Mouse (Mus musculus) gastrocnemius, adult 2 months (tissue): Measurements from ENCODE around the gene Acox3. TPM values are rescaled to one million over a fixed set of nuclear protein-coding genes. Genes with fewer than 3 reads are reported as not detected.

ENCODE experiments used
- DNase-seq: peaks from one replicate; pipeline ENCODE4 v3.0.0; 2022
- H3K27ac ChIP-seq: fragments of 200-600 bp; 2 replicates; pipeline ENCODE4 v1.8.1; 2022; ENCODE audit warnings: mild to moderate bottlenecking
- H3K4me3 ChIP-seq: fragments of 200-600 bp; 2 replicates; pipeline ENCODE4 v1.8.1; 2022; ENCODE audit warnings: mild to moderate bottlenecking, moderate library complexity
- CTCF ChIP-seq: fragments of 200-600 bp; IDR thresholded peaks from 2 replicates; pipeline ENCODE4 v1.8.1; 2022; ENCODE audit warnings: antibody characterized with exemption, mild to moderate bottlenecking, moderate library complexity
- intact Hi-C: fragments of 180-260 bp; cut with DNase I; formaldehyde crosslinking; loops from one replicate; pipeline ENCODE4 v1.15.1; 2025
- long read RNA-seq, 2 experiments: library from polyadenylated mRNA; stranded (forward); transcript quantifications; one replicate each; pipeline ENCODE4 v2.0.0; 2021
- total RNA-seq, 2 experiments: library from RNA; stranded (reverse); gene quantifications; 2 replicates each; pipeline ENCODE4 v1.2.3; 2021

Acox3 gene
- total RNA-seq: 10 to 100 TPM; 15.4 to 18.0 TPM
- long read RNA-seq, experiment 1, partial matches to known transcripts: 2 of 16 reads
- long read RNA-seq, experiment 1, other reads (novel, unspliced or antisense): 11 of 16 reads
- long read RNA-seq, experiment 2, transcript Acox3-202 (19 exons, 3,976 nt): major isoform, 10 of 26 reads
- long read RNA-seq, experiment 2, partial matches to known transcripts: 4 of 26 reads
- long read RNA-seq, experiment 2, other reads (novel, unspliced or antisense): 10 of 26 reads

- intact Hi-C loops: no loop called here
- peak within 1 kb of the TSS; percentile 95 for H3K4me3 ChIP-seq
- H3K27ac ChIP-seq: peak within 1 kb of the TSS; percentile 91
- TF ChIP-seq CTCF: no peak
- DNase-seq: peak; percentile 98
Observed at GRCm38 (mm10) chr5:35582445-35583220, at the start of gene Acox3. TSS of gene Acox3 (plus strand) at chr5:35583040.

- no peak for DNase-seq
- Histone ChIP-seq H3K27ac (no peak overlapping the region), H3K4me3 (no peak overlapping the region)
- intact Hi-C loops: no loop called here
- peak; percentile 48 for TF ChIP-seq CTCF
Observed at GRCm38 (mm10) chr5:35536271-35536670, 46.6 kb upstream of the Acox3 start.

DNA sequence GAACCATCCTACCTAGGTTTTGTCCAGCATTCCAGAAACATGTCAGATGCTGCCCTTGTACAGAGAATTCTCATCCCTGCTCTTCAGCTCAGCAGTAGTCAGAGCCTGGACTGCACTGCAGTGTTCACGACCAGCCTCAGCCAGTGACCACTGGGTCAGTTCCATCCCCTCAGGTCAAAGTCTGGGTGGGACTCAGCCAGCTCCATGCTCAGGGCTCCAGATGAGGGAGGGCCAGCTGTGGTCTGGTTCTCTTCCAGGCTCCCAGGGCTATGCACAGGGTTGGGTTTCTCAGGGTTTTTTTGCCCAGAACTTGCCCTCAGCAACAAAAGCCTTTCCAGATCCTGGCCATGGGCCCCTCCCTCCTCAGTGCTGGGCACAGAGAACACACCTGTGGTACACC is 45.4 kb upstream of the Acox3 start:
- no peak for TF ChIP-seq CTCF
- DNase-seq: no peak
- no peak overlapping the region for H3K27ac ChIP-seq
- H3K4me3 ChIP-seq: no peak overlapping the region
- intact Hi-C loops: no loop called here

GRCm38 (mm10) chr5:35538022-35538421 is 44.8 kb upstream of the Acox3 start:
- peak; percentile 40 for DNase-seq
- TF ChIP-seq CTCF: no peak
- intact Hi-C loops: no loop called here
- H3K27ac ChIP-seq: no peak overlapping the region
- H3K4me3 ChIP-seq: no peak overlapping the region

DNA sequence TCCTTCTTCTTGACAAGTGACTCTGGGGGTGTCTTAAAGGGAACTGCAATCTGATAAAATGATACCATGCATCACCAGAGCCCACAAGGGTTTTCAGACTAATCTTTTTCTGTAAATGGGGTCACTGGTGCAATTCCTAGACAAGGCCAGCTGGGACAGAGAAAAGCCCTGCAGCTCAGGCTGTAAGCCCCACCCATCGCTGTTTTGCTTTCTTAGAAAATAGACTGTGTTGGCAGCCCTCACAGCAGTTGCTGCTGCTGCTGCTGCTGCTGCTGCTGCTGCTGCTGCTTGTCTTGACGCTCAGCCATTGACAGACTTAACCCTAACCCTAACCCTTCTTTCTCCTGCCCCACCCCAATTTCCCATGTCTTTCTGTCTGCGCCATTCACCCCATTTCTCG is 43.3 kb upstream of the Acox3 start:
- DNase-seq: no peak
- intact Hi-C loops: no loop called here
- no peak overlapping the region for H3K27ac ChIP-seq
- H3K4me3 ChIP-seq: no peak overlapping the region
- TF ChIP-seq CTCF: no peak

DNA sequence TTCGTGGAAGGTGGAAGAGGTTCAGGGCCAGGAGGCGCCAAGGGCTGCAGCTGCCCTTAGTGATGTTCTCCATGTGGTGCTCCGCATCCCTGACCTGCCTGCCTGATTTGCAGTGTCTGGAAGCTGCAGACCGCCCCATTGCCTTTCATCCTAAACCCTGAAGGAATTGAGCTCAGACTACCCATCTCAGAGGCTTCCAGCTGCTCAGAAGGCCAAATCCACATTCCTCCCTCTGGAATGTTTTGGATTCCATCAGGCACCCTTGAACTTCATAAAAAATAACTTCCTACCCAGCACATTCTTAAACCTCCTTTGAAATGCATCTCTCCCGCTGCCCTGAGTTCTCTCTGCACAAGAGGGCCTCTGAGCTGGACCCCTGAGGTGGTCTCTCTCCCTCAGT is 42.3 kb upstream of the Acox3 start:
- Histone ChIP-seq H3K27ac (no peak overlapping the region), H3K4me3 (no peak overlapping the region)
- DNase-seq: no peak
- no peak for TF ChIP-seq CTCF
- intact Hi-C loops: no loop called here

DNA sequence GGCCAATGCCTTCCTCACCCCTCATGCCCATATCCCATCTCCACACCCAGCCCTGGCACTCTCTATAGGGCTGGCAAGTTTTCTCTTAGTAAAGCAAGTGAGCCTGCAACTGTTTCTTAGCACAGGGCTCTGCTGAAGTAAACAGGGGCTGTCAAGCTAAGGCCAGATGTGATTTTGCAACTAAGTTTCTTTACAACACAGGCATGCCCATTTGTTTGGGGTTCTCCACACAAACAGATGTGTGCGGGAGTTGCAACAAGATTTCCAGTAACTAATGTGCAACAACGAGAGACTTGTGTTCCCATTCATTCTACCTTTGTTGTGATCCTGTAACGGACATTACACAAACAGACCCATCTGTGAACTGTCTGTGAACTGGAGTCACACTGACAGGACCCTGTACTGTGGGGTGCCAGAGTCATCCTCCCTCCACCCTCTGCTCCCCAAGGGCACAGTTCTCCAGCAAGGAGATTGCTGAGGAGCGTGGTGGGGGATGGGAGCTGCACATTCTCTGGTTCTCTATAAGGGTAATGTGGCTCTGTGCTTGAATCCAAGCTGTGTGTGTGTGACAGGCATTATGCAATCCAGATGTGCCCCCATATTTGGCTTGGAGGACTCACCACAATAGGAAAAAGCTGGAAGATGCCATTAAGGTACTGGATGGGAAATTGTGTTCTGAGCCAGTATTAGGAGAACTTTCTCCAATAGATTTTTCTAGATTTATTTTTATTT is 41.6 kb upstream of the Acox3 start:
- Histone ChIP-seq H3K27ac (no peak overlapping the region), H3K4me3 (no peak overlapping the region)
- DNase-seq: no peak
- intact Hi-C loops: no loop called here
- no peak for TF ChIP-seq CTCF

DNA sequence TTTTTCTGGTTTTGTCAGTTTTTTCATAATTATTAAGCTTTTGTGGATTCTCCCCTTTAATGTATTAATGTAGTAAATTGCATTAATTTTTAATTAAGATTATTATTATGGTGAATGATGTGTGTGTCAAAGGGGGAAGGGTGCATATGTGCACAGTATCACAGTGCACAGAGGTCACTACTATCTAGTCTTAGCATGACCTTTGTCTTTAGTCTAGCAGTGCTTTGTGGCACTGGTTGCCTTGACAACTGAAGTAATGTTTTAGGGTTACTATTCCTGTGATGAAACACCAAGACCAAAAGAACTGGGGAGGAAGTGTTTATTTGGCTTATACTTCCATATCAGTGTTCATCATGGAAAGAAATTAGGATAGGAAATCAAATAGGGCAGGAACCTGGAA is 36.7 kb upstream of the Acox3 start:
- TF ChIP-seq CTCF: no peak
- no peak overlapping the region for H3K4me3 ChIP-seq
- no peak overlapping the region for H3K27ac ChIP-seq
- intact Hi-C loops: no loop called here
- DNase-seq: no peak

- Histone ChIP-seq H3K27ac (peak overlapping the region; percentile 43), H3K4me3 (no peak overlapping the region)
- intact Hi-C loops: no loop called here
- TF ChIP-seq CTCF: no peak
- peak; percentile 60 for DNase-seq
Observed at GRCm38 (mm10) chr5:35551855-35552837, 30.7 kb upstream of the Acox3 start.

GRCm38 (mm10) chr5:35552838-35553539 is 29.9 kb upstream of the Acox3 start:
- intact Hi-C loops: no loop called here
- no peak for TF ChIP-seq CTCF
- H3K4me3 ChIP-seq: no peak overlapping the region
- H3K27ac ChIP-seq: no peak overlapping the region
- no peak for DNase-seq

DNA sequence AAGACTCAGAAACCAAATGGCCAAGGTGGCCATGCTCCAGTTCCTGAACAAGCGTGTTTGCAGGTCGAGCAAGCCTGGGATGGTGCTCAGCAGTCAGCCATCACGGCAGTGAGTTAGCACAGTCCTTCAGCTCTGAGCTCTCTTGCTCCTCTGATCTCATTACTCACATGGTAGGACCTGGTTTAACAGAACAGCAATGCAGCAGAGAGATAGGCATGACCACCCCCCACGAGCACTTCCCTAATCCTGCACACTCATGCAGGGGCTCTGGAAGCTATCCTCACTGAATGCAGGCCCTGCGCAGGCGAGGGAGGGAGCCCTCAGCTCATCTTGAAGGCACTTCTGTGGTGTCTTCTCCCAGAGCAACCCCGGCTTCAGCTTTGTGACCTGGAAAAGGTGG is 26.4 kb upstream of the Acox3 start:
- no peak for DNase-seq
- no peak for TF ChIP-seq CTCF
- H3K4me3 ChIP-seq: no peak overlapping the region
- H3K27ac ChIP-seq: no peak overlapping the region
- intact Hi-C loops: no loop called here
